Mouse (Mus musculus): ENCODE results near the gene Gga3.

DNA sequence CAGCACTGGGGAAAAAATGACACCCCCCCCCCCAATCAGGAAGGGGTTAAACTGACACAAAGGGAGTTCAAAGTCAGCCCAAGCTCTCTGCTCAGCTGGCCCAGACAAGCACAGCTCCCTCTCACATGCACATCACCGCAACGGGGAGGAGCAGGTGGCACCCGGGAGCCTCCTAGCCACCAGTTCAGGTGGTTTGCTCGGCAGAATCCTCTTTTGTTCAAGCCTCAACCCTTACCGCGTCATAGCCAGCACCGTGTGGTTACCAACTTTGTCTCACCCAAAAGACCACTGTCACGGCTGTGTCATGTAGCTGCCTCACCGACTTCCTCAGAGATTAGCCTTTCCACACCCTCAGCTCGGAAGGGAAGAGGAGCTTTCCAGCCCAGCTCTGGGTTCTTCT lies 39.4 kb upstream of the Gga3 start:
- TF ChIP-seq CTCF (IDR thresholded peaks at IDR 0.05; ENCODE audit: borderline replicate concordance, control insufficient read depth, extremely low read depth, insufficient read depth, low read length, poor library complexity) (no peak), POLR2A (IDR thresholded peaks at IDR 0.05; ENCODE audit: control insufficient read depth, extremely low read depth, insufficient read depth, low read length, poor library complexity) (no peak)

All from thymus, adult 2 months (tissue).